Mouse (Mus musculus) kidney, postnatal 0 days (tissue): ENCODE data around the gene Mgat4b. TPM values are rescaled to one million over a fixed set of nuclear protein-coding genes. Genes with fewer than 3 reads are reported as not detected.

Source experiments
- ATAC-seq: fragments of 200-750 bp; cut with Nextera tagmentation; replicated peaks from 2 replicates; pipeline ENCODE4 v1.8.0; 2017; ENCODE audit warnings: low read depth, moderate number of reproducible peaks, moderate TSS enrichment, moderate library complexity; ENCODE audit not compliant: low FRiP score
- DNase-seq: peaks from one replicate; pipeline ENCODE4 v3.0.0-alpha.2; 2016; ENCODE audit warnings: low spot score
- H3K27ac ChIP-seq: fragments of 300-500 bp; sonication (generic); 2 replicates; pipeline ENCODE4 v1.5.1; 2014; ENCODE audit warnings: mild to moderate bottlenecking
- H3K27me3 ChIP-seq: fragments of 300-500 bp; sonication (generic); 2 replicates; pipeline ENCODE4 v1.6.1; 2014; ENCODE audit warnings: low read length, mixed read lengths; ENCODE audit not compliant: insufficient read depth
- H3K36me3 ChIP-seq: fragments of 300-500 bp; sonication (generic); 2 replicates; pipeline ENCODE4 v1.6.1; 2014; ENCODE audit warnings: low read length, mixed read lengths; ENCODE audit not compliant: insufficient read depth
- H3K4me1 ChIP-seq: fragments of 300-500 bp; sonication (generic); replicated peaks from 2 replicates; pipeline ENCODE4 v1.6.1; 2014; ENCODE audit warnings: antibody characterized with exemption, low read length, mixed read lengths; ENCODE audit not compliant: insufficient read depth
- H3K4me2 ChIP-seq: fragments of 300-500 bp; sonication (generic); 2 replicates; pipeline ENCODE4 v1.6.1; 2014; ENCODE audit warnings: mild to moderate bottlenecking, low read length, moderate library complexity, mixed read lengths
- H3K4me3 ChIP-seq: fragments of 300-500 bp; sonication (generic); replicated peaks from 2 replicates; pipeline ENCODE4 v1.5.1; 2014; ENCODE audit warnings: low read depth, low read length
- H3K9ac ChIP-seq: fragments of 300-500 bp; sonication (generic); 2 replicates; pipeline ENCODE4 v1.6.1; 2014; ENCODE audit warnings: low read depth, low read length
- H3K9me3 ChIP-seq: fragments of 300-500 bp; sonication (generic); replicated peaks from 2 replicates; pipeline ENCODE4 v1.6.1; 2016; ENCODE audit warnings: low read length, inconsistent platforms, mixed read lengths
- CTCF ChIP-seq: IDR thresholded peaks from 2 replicates; pipeline ENCODE4 v1.5.1; 2016; ENCODE audit warnings: antibody characterized with exemption, low read depth, mild to moderate bottlenecking, moderate library complexity
- WGBS: fragments of 180-500 bp; shearing (Covaris S2); extraction: QIAGEN DNeasy Blood & Tissue Kit; methylation state at CpG from one replicate; pipeline ENCODE4 v1.1.7; 2014; 5-methylcytosine and 5-hydroxymethylcytosine counted together
- polyA plus RNA-seq: library from polyadenylated mRNA; unstranded; fragments of >200 nt; fragmentation: Nextera tagmentation; extraction: Ambion mirVana; gene quantifications from 2 replicates; pipeline ENCODE4 v1.2.1, GENCODE M21; 2015

Gene Mgat4b
- polyA plus RNA-seq, 1 experiment from 2014 or later: 62.1 TPM

DNA sequence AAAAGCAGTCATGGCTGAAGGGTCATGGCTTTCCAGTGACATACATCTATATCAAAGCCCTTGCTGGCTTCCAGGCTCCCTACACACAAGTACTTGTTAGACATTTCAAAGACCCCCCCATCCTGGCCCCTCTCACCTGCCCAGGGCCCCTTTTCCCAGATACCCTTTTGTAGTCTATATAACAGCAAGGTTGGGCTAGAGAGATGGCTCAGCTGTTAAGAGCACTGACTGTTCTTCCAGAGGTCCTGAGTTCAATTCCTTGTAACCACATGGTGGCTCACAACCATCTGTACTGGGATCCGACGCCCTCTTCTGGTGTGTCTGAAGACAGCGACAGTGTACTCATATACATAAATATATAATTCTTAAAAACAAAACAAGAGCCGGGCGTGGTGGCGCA is 3.9 kb downstream of the Mgat4b start:
- no peak overlapping the region for H3K27ac ChIP-seq

DNA sequence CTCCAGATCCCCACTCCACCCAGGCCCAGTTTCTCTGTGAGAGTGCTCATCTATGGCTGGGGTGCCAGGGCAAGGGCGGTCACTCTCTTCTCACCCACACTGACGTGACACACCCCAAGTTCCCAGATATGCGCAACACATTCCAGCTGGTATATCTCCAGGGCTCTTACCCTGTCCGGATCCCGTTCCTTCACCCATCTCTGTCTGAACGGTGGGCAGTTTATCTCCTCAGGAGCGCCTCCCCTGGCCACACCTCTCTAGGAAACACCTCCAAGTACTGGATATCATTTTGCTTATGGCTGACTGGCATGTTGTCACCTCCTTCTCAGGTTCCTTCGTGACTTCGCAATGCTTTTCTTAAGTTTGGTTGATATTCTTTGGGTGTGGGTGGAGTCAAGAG is 4.9 kb downstream of the Mgat4b start:
- Histone ChIP-seq H3K4me1 (peaks cover 19% of the 10 kb centered on the region), H3K27me3 (no peaks in the 10 kb centered on the region), H3K4me2 (peak overlapping the region; percentile 27; the same call in 1 of the 2 replicates), H3K27ac (no peak overlapping the region), H3K9ac (0 out of 2 replicates have a peak overlapping the region, but pooled peaks have one; percentile 35), H3K36me3 (no peaks in the 10 kb centered on the region), H3K9me3 (no peaks in the 10 kb centered on the region), H3K4me3 (no peak overlapping the region)
- ATAC-seq (no peak), DNase-seq (no peak)
- TF ChIP-seq CTCF: peak; percentile 21; the same call in 1 of the 2 replicates
- WGBS: 25% methylated on average over 9 of the region's 9 CpGs

More for the DNA sequence above, 3.9 kb downstream of the Mgat4b start:
- H3K9me3 ChIP-seq: no peaks in the 10 kb centered on the region
- no peaks in the 10 kb centered on the region for H3K36me3 ChIP-seq
- H3K4me3 ChIP-seq: no peak overlapping the region
- H3K9ac ChIP-seq: no peak overlapping the region
- no peak for TF ChIP-seq CTCF
- ATAC-seq (no peak), DNase-seq (no peak)
- no peaks in the 10 kb centered on the region for H3K27me3 ChIP-seq
- H3K4me1 ChIP-seq: peaks cover 19% of the 10 kb centered on the region
- H3K4me2 ChIP-seq: no peak overlapping the region
- 95% methylated on average over 6 of the region's 6 CpGs for WGBS

DNA sequence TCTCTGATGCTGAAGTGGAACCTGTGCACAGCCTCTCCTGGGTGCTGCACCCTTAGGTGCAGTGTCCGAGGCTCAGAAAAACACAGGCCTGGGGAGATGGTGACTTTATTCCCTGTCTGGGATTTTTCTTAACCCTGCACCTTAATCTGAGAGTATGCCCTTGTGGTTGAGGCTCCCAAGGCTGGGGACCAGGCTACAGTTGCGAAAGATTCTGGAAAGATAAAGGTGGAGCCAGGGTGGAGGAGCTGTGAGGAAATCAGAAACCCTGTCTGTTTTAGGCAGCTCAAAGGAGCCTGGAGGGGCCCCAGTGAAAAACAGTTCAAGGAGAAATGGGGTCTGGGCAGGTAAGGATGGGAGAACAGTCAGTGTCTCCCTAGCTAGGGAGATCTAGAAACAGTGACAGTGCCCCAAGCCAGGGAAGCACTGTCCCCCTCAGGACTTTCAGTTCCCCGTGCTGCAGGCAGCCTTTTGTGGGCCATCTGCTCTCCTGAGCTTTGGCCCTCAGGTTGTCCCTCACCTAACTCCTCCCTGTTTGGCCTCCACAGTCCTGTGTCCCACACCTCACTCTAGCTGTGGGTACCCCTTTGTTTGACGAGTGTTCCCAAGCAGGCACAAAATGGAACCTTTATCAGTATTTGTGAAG is 6.2 kb downstream of the Mgat4b start:
- no peak overlapping the region for H3K4me2 ChIP-seq
- WGBS: 80% methylated on average over 4 of the region's 4 CpGs
- H3K27me3 ChIP-seq: no peaks in the 10 kb centered on the region
- no peak overlapping the region for H3K9ac ChIP-seq
- no peaks in the 10 kb centered on the region for H3K9me3 ChIP-seq
- no peaks in the 10 kb centered on the region for H3K36me3 ChIP-seq
- no peak for TF ChIP-seq CTCF
- H3K4me1 ChIP-seq: peaks cover 19% of the 10 kb centered on the region
- H3K4me3 ChIP-seq: no peak overlapping the region
- H3K27ac ChIP-seq: no peak overlapping the region
- DNase-seq: no peak
- no peak for ATAC-seq

DNA sequence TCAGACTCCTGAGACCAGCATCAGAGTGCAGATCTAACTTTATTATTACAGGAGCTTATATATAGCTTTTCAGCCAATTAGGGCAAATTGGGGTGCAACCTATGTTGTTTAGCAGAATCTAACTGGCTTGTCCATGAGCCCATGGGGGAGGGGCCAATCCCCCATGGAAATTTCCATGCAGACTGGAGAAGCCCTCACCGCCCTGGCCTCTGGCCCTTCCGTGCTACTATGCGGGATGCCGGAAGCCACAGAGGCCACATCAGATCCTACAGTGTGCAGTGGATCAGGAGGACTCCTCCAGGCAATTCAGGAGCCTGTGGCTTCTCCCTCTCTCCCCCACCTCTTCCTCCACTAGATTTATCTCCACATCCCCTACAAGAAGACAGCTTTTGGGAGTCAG is 7.1 kb downstream of the Mgat4b start:
- peaks cover 14% of the 10 kb centered on the region for H3K4me1 ChIP-seq
- ATAC-seq (no peak), DNase-seq (peak; percentile 53)

DNA sequence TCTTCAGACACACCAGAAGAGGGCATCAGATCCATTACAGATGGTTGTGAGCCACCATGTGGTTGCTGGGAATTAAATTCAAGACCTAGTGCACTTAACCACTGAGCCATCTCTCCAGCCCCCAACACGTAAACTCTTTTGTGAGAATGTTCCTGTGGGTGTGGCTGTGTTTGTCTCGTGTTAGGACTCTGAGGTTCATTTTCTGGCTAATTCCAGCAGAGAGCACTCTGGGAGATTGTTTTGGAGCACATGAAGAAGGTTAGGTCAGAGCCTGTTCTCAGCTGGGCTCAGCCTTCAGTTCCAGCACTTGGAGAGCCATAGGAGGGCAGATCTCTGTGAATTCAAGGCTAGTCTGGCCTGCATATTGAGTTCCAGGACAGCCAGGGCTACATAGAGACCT is 9.1 kb downstream of the Mgat4b start:
- no peaks in the 10 kb centered on the region for H3K9me3 ChIP-seq
- no peak overlapping the region for H3K9ac ChIP-seq
- 47% methylated on average over 2 of the region's 2 CpGs for WGBS
- H3K4me3 ChIP-seq: no peak overlapping the region
- ATAC-seq (no peak), DNase-seq (no peak)
- H3K4me2 ChIP-seq: no peak overlapping the region
- H3K27ac ChIP-seq: no peak overlapping the region
- H3K36me3 ChIP-seq: no peaks in the 10 kb centered on the region
- H3K4me1 ChIP-seq: peaks cover 20% of the 10 kb centered on the region
- peak; percentile 44 for TF ChIP-seq CTCF
- H3K27me3 ChIP-seq: no peaks in the 10 kb centered on the region

More for the DNA sequence above, 7.1 kb downstream of the Mgat4b start:
- Histone ChIP-seq H3K9me3 (no peaks in the 10 kb centered on the region), H3K4me2 (no peak overlapping the region), H3K9ac (no peak overlapping the region), H3K4me3 (no peak overlapping the region), H3K36me3 (no peaks in the 10 kb centered on the region), H3K27me3 (no peaks in the 10 kb centered on the region), H3K27ac (no peak overlapping the region; the same call in 1 of the 2 replicates)
- TF ChIP-seq CTCF: no peak
- 39% methylated on average over 4 of the region's 4 CpGs for WGBS

DNA sequence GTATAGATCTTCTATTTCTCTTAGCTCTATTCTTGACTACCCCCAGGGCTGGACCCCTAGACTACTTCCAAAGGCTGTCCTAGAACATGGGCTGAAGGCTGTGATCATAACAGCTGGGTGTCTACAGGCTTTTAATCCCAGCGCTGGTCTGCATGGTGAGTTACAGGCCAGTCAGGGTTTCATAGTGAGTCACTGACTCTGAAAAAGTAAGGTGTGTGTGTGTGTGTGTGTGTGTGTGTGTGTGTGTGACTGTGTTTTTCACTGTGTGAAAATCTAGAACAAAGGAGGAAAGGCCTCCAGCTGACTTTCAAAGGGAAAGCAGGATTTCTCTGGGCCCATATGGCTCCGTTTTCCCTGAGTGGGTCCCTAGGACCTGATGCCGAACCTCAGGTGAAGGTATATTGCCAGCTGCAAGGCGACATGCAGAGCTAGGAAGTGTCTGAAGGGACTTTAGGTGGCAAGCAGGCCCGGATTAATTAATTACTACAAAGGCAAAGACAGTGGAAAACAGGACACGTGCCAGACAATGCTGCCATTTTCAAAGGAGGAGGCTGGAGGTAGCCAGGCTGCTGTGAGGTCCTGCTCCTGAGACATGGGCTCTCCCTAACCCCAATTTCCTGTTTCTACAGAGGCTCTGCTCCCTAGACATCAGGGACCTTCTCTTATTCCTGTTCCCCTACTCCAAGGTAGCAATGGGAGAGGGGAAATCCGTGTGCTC is 12.0 kb downstream of the Mgat4b start:
- Histone ChIP-seq H3K36me3 (no peaks in the 10 kb centered on the region), H3K27me3 (no peaks in the 10 kb centered on the region), H3K4me3 (no peak overlapping the region), H3K9me3 (no peaks in the 10 kb centered on the region), H3K4me1 (peaks cover 23% of the 10 kb centered on the region; the same call in 1 of the 2 replicates), H3K27ac (0 out of 2 replicates have a peak overlapping the region, but pooled peaks have one; percentile 92), H3K4me2 (peak overlapping the region; percentile 18; the same call in 1 of the 2 replicates), H3K9ac (no peak overlapping the region)
- WGBS: 57% methylated on average over 7 of the region's 7 CpGs
- no peak for DNase-seq
- no peak for ATAC-seq
- TF ChIP-seq CTCF: no peak
